Mouse (Mus musculus) small intestine, adult 2 months (tissue): ENCODE measurements at regions not wholly inside any gene's neighbourhood (a gene's known extent, or its start where the extent isn't known, plus 50 kb on each side); places are given as distances from the start of the nearest gene placed in this dataset.

Source experiments
- H3K27ac ChIP-seq: fragments of 200-500 bp; 2 replicates; pipeline ENCODE4 v1.5.1; 2012; ENCODE audit warnings: low read depth, low read length, control low read depth, inconsistent platforms; ENCODE audit not compliant: insufficient read depth
- H3K27me3 ChIP-seq: fragments of 200-500 bp; 2 replicates; pipeline ENCODE4 v1.6.1; 2012; ENCODE audit warnings: mild to moderate bottlenecking, moderate library complexity, low read length, inconsistent platforms; ENCODE audit not compliant: control insufficient read depth, insufficient read depth
- H3K36me3 ChIP-seq: fragments of 200-500 bp; 2 replicates; pipeline ENCODE4 v1.6.1; 2012; ENCODE audit warnings: mild to moderate bottlenecking, low read length, control low read depth, inconsistent platforms; ENCODE audit not compliant: control insufficient read depth, insufficient read depth
- H3K4me1 ChIP-seq: fragments of 200-500 bp; 2 replicates; pipeline ENCODE4 v1.6.1; 2012; ENCODE audit warnings: low read length, inconsistent platforms, mixed read lengths; ENCODE audit not compliant: control insufficient read depth, insufficient read depth, insufficient read length
- H3K4me3 ChIP-seq: fragments of 200-500 bp; 2 replicates; pipeline ENCODE4 v1.5.1; 2012; ENCODE audit warnings: low read depth, mild to moderate bottlenecking, control low read depth, inconsistent platforms, low read length, moderate library complexity
- CTCF ChIP-seq: fragments of 200-500 bp; IDR thresholded peaks from 2 replicates; pipeline ENCODE4 v1.5.1; 2012; ENCODE audit warnings: low read depth, mild to moderate bottlenecking, control low read depth, inconsistent platforms, low read length, moderate library complexity, mixed read lengths; ENCODE audit not compliant: insufficient replicate concordance, insufficient read length; ENCODE audit errors: extremely low read depth
- POLR2A ChIP-seq: fragments of 200-500 bp; IDR thresholded peaks from 2 replicates; pipeline ENCODE4 v1.6.1; 2012; ENCODE audit warnings: low read depth, mild to moderate bottlenecking, control low read depth, inconsistent platforms, low read length, moderate library complexity
- WGBS: fragments of 180-500 bp; shearing (Covaris S2); methylation state at CpG from one replicate; pipeline ENCODE4 v1.1.7; 2018; 5-methylcytosine and 5-hydroxymethylcytosine counted together

- H3K27me3 ChIP-seq: no peaks in the 10 kb centered on the region
- 79% methylated on average over 7 of the region's 7 CpGs for WGBS
- no peaks in the 10 kb centered on the region for H3K4me1 ChIP-seq
- no peak overlapping the region for H3K27ac ChIP-seq
- no peak overlapping the region for H3K4me3 ChIP-seq
- no peak for TF ChIP-seq CTCF
- no peak for TF ChIP-seq POLR2A
- no peaks in the 10 kb centered on the region for H3K36me3 ChIP-seq
These were observed 649.3 kb downstream of the Hace1 start for GRCm38 (mm10) chr10:46226837-46227402.

- Histone ChIP-seq H3K4me1 (no peaks in the 10 kb centered on the region), H3K27ac (no peak overlapping the region), H3K4me3 (no peak overlapping the region), H3K27me3 (no peaks in the 10 kb centered on the region), H3K36me3 (no peaks in the 10 kb centered on the region)
- TF ChIP-seq POLR2A (no peak), CTCF (no peak)
- WGBS: 59% methylated on average over 4 of the region's 4 CpGs
These were observed 652.0 kb downstream of the Hace1 start for GRCm38 (mm10) chr10:46229608-46230007.

- Histone ChIP-seq H3K36me3 (no peaks in the 10 kb centered on the region), H3K4me3 (no peak overlapping the region), H3K27ac (no peak overlapping the region), H3K27me3 (no peaks in the 10 kb centered on the region), H3K4me1 (no peaks in the 10 kb centered on the region)
- TF ChIP-seq POLR2A (no peak), CTCF (no peak)
- WGBS: 41% methylated on average over 2 of the region's 2 CpGs
These were observed 658.0 kb downstream of the Hace1 start for GRCm38 (mm10) chr10:46235581-46235980.

- no peak overlapping the region for H3K4me3 ChIP-seq
- no peaks in the 10 kb centered on the region for H3K36me3 ChIP-seq
- H3K27ac ChIP-seq: no peak overlapping the region
- H3K4me1 ChIP-seq: no peaks in the 10 kb centered on the region
- H3K27me3 ChIP-seq: no peaks in the 10 kb centered on the region
- 78% methylated on average over 1 of the region's 1 CpGs for WGBS
- TF ChIP-seq CTCF: no peak
- no peak for TF ChIP-seq POLR2A
These were observed 677.9 kb downstream of the Hace1 start for GRCm38 (mm10) chr10:46255575-46255974.

- TF ChIP-seq POLR2A: no peak
- TF ChIP-seq CTCF: no peak
- no peaks in the 10 kb centered on the region for H3K36me3 ChIP-seq
- 90% methylated on average over 1 of the region's 1 CpGs for WGBS
- no peak overlapping the region for H3K27ac ChIP-seq
- H3K27me3 ChIP-seq: no peaks in the 10 kb centered on the region
- H3K4me3 ChIP-seq: no peak overlapping the region
- no peaks in the 10 kb centered on the region for H3K4me1 ChIP-seq
These were observed 692.1 kb downstream of the Hace1 start for GRCm38 (mm10) chr10:46269710-46270109.

- WGBS: 61% methylated on average over 1 of the region's 1 CpGs
- no peaks in the 10 kb centered on the region for H3K36me3 ChIP-seq
- no peak for TF ChIP-seq POLR2A
- no peak for TF ChIP-seq CTCF
- no peaks in the 10 kb centered on the region for H3K4me1 ChIP-seq
- no peak overlapping the region for H3K27ac ChIP-seq
- H3K4me3 ChIP-seq: no peak overlapping the region
- H3K27me3 ChIP-seq: no peaks in the 10 kb centered on the region
These were observed 696.2 kb downstream of the Hace1 start for GRCm38 (mm10) chr10:46273846-46274245.

- TF ChIP-seq CTCF (no peak), POLR2A (no peak)
- no peaks in the 10 kb centered on the region for H3K4me1 ChIP-seq
- WGBS: 68% methylated on average over 5 of the region's 5 CpGs
- no peak overlapping the region for H3K27ac ChIP-seq
- H3K36me3 ChIP-seq: no peaks in the 10 kb centered on the region
- H3K4me3 ChIP-seq: no peak overlapping the region
- no peaks in the 10 kb centered on the region for H3K27me3 ChIP-seq
These were observed 716.7 kb downstream of the Hace1 start for GRCm38 (mm10) chr10:46294290-46294689.

- Histone ChIP-seq H3K4me3 (no peak overlapping the region), H3K36me3 (no peaks in the 10 kb centered on the region), H3K27ac (no peak overlapping the region), H3K4me1 (no peaks in the 10 kb centered on the region), H3K27me3 (no peaks in the 10 kb centered on the region)
- TF ChIP-seq CTCF (no peak), POLR2A (no peak)
- 61% methylated on average over 5 of the region's 5 CpGs for WGBS
These were observed 720.7 kb downstream of the Hace1 start for GRCm38 (mm10) chr10:46298352-46298751.
